Mouse (Mus musculus): ENCODE data around the gene Foxj3.
A peak's percentile ranks its signal among the peaks of the same experiment; 100 is the strongest.
"Not testable (repeated sequence)": the region's sequence is repeated elsewhere in the genome, so short reads cannot be mapped to it uniquely, and the experiment has no call there.

The Foxj3 gene

DNA sequence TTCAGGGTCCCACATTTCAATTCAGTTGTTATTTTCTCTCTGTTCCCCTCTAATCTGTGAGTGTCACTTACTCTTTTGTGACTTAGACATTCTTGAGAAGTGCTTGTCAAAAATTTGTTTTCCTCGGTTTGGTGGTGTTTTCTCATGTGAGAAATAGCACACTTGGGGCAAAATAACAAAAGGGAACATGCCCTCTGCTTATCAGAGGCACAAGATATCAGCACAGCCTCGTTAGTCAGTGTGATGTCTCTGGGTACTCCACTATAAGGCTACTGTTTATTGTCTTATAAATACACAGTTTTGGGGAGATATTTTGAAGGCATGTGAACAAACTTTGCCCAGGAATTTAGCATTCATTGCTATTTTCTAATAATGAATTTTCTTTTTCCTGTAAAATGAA is 37.7 kb downstream of the Foxj3 start:
- DNase-seq: no peak

DNA sequence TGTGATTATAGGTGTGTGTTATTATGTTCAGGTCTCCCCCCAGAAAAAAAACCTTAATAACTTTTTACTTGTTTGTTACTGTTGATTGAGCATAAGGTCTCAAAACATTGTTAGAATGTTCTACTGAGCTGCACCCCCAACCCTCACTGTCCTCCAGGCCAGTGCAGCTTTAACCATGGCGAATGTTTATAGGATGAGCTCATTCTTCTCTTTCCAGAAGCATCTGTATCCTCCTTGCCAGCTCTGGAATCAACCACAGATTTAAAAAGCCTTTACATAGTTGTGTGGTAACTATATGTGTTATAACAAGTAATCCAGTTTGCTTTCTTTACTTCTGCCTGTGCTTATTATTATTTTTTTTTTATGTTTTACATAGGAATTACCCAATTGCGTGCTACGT is 38.7 kb downstream of the Foxj3 start:
- DNase-seq: no peak

DNA sequence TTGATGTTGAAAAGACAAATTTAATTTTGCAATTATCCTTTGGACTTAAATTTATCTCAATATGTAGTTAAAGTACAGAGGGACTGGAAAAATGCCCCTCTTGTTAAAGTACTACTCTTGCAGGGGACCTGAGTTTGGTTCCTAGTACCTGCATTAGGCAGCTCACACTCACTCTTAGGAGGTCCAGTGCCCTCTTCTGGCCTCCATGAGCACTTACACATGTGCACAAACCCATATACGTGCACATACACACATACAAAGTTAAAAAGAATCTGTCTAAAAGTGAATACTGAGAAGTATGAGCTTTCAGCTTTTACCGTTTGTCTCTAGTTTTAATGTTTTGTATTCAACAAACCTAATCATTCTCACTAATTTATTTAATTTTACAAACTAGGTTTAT is 51.2 kb downstream of the Foxj3 start:
- DNase-seq: no peak

DNA sequence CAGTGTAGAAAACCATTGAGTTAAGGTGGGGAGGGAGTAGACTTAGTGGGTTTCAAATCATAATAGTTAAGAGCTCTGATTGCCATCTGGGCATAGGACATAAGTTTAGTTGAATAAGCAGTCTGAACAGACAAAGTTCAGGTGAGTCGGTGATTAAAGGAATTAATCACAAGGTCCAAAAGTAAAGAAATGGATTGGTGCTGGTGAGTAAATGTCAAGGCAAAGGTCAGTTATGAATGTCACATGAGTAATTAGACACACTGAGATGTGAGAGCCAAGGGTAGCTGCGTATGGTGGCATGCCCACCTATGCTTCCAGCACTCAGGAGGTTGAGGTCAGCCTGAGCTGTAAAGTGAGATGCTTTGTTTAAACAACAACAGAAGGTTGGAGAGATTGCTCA is 52.6 kb downstream of the Foxj3 start:
- peak; percentile 13 to 24 for DNase-seq

DNA sequence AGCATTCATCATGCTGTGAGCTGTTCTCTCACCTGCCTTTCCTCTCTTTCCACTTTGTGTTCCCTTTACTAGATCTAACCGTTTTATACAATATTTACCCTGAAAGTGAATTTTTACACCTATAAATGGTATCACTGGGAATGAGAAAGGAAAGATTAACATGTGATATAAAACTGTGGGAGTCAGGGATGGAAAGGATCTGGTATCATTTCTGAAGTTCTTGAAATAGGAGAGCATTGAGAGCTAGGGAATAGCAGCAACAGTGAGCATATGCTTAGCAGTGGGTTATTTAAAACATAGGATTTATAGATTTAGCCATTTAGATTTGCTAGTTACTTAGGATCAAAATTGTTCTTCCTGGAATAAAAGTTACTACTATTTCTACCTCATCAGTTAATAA is 53.2 kb downstream of the Foxj3 start:
- DNase-seq: no peak

DNA sequence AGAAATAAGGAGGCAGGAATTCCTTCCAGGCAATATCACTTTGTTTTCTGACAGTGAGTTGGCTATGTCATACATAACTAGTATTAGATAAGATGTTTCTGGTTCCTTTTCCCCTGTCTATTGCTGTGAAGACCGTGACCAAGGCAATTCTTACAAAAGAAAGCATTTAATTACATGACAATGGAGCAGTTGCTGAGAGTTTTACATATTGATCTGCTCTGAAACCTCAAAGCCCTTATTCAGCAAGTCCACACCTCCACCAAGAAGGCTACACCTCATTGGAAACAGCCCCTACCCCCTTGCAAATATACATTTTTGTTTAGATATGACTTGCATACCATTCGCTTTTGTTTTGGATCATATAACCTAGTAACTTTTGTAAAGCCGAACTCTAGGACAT is 55.7 kb downstream of the Foxj3 start:
- no peak for DNase-seq

DNA sequence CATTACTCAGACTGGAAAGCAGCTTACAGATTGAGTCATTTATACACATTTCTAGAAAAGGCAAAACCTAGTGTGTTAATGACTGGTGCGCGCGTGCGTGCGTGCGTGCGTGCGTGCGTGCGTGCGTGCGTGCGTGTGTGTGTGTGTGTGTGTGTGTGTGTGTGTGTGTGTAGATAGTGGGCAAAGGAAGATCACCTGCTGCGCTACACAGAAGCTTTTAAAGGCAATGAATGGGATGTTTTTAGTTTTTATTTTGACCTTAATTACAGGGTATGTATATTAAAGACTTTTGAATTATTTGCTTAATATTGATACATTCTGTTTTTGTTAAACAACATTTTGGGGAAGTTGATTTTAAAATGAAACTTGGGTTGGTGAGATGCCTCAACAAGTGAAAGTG is 57.5 kb downstream of the Foxj3 start:
- no peak for DNase-seq

DNA sequence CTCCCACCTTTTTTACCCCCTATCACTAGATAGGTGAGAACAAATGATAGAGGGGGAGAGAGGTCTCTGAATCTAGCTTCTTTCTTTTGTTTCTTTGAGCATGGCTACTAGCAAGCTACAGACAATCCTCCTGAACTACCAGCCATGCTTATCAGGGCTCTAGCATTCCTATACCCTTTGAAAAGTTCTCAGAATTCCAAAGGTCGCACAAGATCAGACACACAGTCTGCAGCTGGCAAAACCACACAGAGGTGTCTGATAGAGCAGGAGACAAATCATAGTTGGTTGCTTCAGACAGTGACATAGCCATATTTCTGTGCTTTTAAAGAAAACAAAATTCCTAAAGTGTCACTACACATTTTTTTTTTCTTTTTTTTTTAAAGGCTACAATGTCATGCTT is 62.8 kb downstream of the Foxj3 start:
- no peak for DNase-seq

DNA sequence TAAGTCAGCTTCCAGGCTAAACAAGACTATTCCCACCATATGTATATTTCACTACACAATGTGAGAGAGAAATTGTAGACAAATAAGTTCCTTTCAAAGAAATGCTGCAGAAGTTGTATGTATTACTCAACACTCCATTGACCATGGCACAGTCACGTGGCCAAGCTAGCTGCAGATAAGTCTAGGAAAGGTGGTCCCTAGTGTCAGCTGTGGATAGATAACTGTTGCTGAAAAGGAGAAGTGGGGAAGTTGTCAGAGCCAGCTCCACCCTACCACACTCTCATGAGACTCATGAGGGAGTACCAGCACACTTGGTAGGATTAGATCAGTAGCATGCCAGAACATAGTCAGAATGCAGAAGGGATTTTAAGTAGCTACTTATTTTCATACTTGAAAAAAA is 72.7 kb downstream of the Foxj3 start:
- DNase-seq: no peak

DNA sequence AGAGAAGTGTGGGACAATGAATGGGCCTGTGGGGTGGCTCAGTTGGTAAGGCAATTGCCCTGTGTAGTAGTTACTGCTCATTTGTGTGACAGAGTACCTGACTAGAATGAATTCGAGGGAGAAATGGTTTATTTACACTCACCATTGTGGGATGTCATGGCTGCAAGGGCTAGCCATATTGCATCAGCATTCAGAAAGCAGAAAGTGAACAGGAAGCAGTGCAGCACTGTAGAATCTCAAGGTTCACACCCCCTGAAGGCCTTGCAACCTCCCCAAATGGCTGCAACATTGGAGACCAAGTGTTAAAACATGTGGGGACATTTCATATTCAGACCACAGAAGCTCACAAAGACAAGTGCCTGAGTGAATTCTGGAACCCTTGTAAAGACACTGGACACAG is 77.3 kb downstream of the Foxj3 start:
- DNase-seq: no peak

DNA sequence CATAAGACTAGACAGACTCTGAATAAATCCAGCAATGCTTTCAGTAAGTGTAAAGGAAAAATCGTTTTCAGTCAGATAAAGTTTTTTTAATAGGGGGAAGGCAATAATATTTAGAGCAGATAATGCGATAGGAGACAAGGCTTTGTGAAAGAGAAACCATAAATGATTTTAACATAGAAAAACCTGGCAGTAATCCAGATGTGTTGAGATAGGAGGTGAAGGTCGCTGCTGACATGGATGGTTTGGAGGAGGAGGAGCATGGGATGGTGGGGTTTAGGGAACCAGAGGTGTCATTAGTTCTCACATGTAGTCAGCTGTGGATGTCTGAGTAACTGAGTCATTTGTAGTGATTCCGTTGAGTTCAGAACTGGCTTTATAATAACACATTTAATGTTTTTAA is 77.9 kb downstream of the Foxj3 start:
- DNase-seq: no peak

DNA sequence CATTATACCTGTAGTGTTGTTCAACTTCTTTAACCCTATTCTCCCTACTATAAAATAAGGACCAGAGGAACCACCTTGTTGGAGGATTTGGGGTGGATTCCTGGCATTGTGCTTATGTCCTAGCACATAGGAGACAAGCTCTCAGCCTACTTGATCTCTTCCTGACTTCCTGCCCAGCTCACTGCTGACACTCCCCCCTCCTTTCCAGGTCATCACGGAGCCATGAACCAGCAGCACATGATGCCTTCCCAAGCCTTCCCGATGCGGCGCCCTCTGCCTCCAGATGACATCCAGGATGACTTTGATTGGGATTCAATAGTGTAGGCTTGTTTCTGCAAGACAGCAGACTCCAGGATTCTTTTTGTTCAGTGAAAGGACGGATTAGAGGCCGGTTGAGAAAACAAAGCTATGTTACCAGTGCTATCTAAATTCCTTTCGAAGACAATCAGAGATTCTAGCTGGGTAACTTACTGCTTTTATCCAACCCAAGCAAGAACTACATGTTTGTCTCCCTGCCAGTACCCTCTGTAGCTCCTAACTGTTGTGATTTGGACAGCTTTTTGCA is 89.4 kb downstream of the Foxj3 start:
- no peak for DNase-seq

DNA sequence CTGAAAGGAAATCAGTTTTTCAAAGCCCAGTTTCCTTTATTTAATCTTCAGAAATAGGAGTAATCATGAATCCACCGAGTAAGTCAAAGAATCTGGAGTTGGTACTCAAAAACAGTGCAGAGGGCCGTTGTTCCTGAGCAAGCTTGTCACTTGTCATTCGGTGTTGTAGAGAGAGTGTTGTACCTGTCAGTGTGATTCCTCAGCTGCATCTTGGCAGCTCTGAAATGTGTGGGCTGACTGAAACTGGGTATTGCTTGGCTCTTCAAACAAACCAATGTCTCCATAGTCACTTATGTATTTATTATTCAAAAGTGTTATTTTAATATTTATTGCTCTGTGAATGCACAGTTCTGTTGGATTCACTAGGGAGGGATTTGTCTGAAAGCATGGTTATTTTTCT is 90.1 kb downstream of the Foxj3 start:
- DNase-seq: no peak

DNA sequence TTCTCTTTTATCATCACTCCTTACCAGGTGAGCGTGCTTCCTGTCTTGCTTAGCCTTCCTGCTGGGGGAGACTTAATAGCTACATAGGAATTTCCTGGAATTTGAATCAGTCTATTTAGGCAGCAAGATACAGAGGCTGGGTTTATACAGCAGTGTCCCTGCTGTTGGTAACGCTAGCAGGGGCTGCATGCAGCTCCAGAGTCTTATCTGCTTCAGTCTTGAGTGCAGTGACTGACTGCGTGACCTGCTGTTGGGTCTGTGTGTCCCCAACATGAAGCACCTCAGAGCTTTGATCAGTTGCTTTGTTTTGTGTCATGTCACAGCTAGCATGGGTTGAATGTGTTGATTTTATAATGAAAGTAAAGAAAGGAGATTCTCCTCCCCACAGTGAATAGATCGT is 90.5 kb downstream of the Foxj3 start:
- no peak for DNase-seq

DNA sequence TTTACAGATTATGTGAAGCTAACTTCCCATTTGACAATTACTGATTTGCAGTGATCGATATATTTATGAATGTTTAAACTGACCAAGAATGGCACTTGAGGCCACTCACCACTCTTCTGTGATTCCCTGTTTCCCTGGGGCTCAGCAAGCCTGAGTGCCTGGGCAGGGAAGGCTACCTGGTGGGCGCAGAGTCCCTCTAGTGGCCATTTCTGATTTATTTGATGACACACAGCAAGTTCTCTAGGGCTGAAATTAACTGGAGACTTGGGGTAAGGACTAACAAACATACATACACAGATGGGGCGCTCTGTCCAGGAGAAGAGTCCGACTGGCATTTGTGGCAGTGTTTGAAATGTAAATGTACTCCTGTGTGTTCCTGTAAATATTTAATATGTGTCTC is 91.6 kb downstream of the Foxj3 start:
- not testable (repeated sequence) for DNase-seq

DNA sequence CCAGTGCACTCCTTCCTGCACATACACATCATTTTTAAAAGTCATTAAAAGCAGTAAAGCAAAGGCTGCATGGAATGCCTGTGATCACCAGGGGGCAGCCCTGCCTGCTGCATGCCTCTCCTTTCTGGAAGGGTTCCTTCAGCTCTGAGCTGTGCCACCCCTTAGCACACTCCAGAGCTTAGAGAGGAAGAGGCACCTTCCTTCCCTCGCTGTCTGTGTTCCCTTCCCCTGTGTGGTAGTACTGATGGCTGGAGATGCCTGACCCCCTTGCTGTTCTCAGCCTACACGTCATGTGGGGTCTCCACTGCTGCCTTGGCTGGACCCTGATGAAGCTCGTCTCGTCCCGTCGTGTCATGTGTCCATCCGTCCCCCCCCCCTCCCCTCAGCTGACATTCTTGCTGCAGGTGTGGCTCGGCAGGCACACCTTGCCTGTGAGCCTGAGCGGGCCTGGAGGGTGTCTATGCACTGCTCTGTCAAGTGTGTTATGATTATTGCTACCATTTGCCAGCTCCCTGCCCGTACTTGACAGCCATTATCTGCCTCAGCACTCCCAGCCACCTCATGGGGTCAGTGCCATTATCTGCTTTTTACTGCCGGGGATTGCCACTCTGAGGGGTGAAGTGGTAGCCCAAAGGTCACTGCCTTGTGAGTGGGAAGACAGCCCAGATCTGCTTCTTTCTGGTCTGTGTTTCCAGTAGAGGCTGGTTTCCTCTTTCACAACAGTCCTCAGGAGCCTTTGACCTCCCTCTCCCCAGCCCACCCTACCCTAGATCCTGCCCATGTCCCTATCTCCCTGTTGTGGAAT is 94.5 kb downstream of the Foxj3 start:
- peak; percentile 37 to 52 for DNase-seq

DNA sequence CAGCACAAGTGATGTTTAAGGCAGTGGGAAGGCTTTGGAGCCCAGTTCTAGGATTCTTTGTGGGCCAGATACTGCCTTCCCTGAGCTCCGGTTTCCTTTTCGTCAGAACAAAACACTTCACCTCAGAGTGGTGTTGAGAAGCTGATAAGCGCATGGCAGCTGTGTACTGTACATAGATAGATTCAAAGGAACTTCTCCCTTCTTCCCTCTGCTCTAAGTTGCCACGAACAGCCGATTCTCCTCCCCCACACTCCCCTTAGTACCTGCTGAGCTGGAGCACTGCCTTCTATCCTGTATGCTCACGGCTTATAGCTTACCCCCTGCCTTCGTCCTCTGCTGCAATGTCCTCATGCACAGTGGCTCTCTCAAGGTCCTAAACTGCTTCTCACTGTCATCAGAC is 95.9 kb downstream of the Foxj3 start:
- no peak for DNase-seq

DNA sequence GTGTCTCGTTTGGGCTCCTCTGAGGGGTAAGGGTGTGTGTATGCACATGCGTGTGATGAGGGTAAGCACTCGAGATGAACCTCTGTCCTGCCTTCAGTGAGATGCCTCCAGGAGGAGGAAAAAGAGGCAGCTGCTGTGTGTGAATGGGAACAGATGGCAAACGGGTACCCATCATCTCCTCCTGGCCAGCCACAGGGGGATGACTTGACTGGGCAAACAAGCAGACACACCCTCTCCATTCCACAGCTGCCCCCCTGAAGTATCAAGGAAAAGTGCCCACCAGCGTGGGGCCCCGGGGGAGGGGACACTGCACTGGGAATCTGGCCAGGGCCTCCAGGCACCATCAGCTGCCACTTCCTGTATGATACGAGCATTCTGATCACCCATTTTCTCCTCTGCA is 96.5 kb downstream of the Foxj3 start:
- DNase-seq: no peak

DNA sequence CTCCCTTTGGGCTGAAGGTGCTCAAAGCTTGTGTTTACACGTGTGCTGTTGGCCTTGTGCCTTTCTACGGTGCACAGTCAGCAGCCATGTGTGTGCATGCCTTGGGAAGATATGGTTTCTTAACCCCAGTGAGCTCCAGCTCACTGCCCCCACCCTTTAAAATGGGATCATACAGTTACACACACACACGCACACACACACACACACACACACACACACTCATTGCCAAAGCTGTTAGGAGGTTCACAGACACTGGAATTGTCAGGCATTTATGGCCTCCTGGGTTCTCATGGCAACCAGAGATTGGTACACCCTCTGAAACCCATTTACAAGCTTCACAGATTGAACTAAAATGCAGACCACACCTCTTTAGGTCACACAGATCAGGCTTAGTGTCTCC is 97.1 kb downstream of the Foxj3 start:
- DNase-seq: no peak

DNA sequence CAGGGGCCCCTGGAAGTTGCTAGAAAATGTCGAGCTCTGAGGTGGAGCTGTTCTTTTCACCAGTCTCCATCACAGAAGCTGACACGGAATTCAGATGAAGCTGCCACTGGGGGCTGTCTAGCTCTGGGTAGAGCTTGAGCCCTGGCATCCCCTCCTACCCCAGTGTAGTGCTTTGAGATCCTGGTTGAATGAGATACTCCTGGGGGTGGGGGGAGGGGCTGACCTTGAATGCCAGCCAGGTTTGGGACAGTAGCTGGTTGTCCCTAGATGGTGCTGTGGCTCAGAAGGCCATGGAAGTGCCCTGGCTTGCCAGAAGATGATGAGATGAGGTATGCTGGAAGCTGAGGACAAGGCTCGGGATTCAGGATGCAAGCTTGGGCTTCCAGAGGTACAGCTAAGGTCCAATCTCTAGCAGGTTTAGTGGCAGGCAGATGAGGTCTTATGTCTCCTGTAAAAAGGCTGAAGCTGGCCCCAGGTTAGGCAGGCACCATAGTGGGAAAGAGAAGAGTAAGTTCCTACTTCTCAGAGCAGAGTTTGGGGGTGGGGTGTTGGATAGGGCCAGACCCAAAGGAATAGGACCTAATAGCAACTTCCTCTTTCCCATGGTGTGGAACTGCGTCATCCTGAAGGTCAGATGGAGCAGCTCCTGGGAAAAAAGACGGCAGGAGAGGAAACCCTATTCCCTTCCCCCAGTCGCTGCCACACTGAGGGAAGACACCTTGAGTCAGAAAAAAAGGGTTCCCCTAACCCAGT is 98.3 kb downstream of the Foxj3 start:
- no peak for DNase-seq

DNA sequence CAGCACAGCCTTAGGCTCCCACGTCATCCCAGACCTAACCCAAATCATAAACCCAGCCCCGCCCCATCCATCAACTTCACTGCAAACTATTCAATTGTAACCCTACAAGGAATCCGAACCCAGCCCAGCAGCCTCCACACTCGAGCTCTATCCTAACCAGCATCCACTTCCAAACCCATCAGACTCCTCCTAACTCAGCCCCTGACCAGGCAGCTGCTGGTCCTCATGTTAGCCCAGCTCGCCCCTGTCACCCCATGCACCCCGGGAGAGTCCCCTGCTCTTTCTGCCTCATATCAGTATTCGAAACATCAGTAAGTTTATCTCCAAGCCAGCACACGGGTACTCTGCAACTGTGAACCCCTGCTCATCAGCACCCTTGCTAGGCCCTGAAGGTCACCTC is 98.9 kb downstream of the Foxj3 start:
- DNase-seq: no peak

DNA sequence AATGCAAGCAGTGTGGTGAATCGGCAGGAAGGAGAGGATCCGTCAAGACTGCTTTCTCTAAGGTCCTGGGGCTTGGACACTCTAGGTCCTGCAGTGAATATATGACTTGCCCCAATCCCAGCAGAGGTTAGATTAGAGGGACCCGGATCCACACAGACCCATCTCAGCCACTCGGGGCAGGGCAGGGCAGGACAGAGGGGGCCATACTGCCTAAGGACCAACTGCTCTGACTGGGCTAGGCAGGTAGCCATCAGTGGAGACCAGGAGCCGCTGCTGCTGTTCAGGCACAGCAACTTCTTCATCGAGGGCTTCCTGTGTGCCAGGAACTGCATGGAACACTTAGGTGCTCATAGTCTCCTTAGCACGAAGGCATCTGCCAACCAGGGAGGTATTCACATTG is 99.9 kb downstream of the Foxj3 start:
- no peak for DNase-seq

DNA sequence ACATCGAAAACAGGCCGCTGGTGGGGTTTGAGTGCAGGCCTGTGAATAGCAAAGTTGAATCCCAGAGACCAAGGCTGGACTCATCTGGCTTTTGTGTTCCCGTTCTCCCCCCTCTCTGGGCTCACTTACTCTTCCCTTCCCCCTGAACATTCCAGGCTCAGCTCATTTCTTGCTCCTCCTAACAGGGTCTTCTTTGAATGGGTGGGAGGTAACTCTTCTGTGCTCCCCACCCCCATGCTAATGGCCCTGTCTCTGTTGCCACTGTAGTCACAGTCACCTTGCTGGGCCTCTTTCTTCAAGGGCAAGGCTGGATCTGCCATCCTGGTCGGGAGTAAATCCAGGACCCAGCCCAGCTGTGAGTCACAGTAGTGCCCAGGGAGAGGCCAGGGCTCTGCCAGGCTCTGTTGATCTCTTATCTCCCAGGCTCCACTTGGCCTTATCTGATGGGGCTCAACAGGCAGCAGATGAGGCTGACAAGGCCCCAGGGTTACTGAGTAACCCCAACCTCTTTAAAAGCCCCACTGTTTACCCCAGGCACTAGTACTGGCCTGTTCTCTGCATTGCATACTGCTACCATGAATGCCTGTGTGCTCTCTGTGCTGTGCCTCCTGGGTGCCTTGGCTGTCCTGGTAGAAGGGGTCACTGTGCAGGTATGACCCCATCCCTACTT is 100.5 kb downstream of the Foxj3 start, which contains the start of gene Guca2a:
Gene Guca2a, plus strand, starts transcription at position 529 of the 670 bp plus-strand sequence.
- DNase-seq: peak; percentile 3 to 27

DNA sequence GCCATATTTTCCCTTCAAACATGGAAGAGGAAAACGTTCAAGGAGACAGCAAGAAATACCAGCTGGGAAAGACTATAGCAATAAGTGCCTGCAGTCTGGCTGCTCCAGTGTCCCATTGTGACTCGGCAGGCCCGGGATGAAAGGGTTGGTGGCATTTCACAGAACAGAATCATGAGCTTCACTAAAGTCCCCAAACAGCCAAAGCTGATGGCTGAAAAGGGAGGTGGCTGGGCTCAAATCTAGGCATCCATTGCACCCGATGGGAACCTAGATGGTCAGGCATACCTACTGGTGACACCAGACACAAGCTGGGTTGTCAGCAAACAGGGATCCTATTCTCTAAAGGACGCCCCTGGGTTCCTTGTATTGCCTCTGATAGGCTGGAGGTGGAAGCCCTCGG is 101.1 kb downstream of the Foxj3 start:
- no peak for DNase-seq

All from kidney, adult 8-10 months (tissue).